Mouse (Mus musculus): ENCODE measurements at regions not wholly inside any gene's neighbourhood (a gene's known extent, or its start where the extent isn't known, plus 50 kb on each side); places are given as distances from the start of the nearest gene placed in this dataset.

- Histone ChIP-seq H3K27me3 (ENCODE audit: control insufficient read depth, insufficient read depth, low read length) (no peaks in the 10 kb centered on the region), H3K36me3 (replicated peaks; ENCODE audit: control insufficient read depth, insufficient read depth, low read depth, low read length) (no peaks in the 10 kb centered on the region), H3K9me3 (replicated peaks; ENCODE audit: control insufficient read depth, low read length) (no peaks in the 10 kb centered on the region), H3K9ac (replicated peaks; ENCODE audit: low read length) (no peak overlapping the region), H3K4me3 (ENCODE audit: low read depth, low read length) (no peak overlapping the region), H3K4me2 (ENCODE audit: low read depth, low read length) (no peak overlapping the region), H3K27ac (replicated peaks; ENCODE audit: low read depth, low read length) (no peak overlapping the region), H3K4me1 (ENCODE audit: control insufficient read depth, insufficient read depth, low read length) (no peaks in the 10 kb centered on the region)
- 83% methylated on average over 2 of the region's 2 CpGs for WGBS
- DNase-seq (ENCODE audit: low spot score) (no peak), ATAC-seq (replicated peaks; ENCODE audit: insufficient number of reproducible peaks, low FRiP score, low TSS enrichment, low read depth) (no peak)
These were observed 158.0 kb upstream of the Ndst3 start for GRCm38 (mm10) chr3:123848663-123849062.

- Histone ChIP-seq H3K27me3 (ENCODE audit: control insufficient read depth, insufficient read depth, low read length) (no peaks in the 10 kb centered on the region), H3K9ac (replicated peaks; ENCODE audit: low read length) (no peak overlapping the region), H3K4me3 (ENCODE audit: low read depth, low read length) (no peak overlapping the region), H3K4me2 (ENCODE audit: low read depth, low read length) (no peak overlapping the region), H3K9me3 (replicated peaks; ENCODE audit: control insufficient read depth, low read length) (no peaks in the 10 kb centered on the region), H3K27ac (replicated peaks; ENCODE audit: low read depth, low read length) (no peak overlapping the region), H3K4me1 (ENCODE audit: control insufficient read depth, insufficient read depth, low read length) (no peaks in the 10 kb centered on the region), H3K36me3 (replicated peaks; ENCODE audit: control insufficient read depth, insufficient read depth, low read depth, low read length) (no peaks in the 10 kb centered on the region)
- no peak for ATAC-seq (replicated peaks; ENCODE audit: insufficient number of reproducible peaks, low FRiP score, low TSS enrichment, low read depth)
- 76% methylated on average over 3 of the region's 3 CpGs for WGBS
- DNase-seq (ENCODE audit: low spot score): no peak
These were observed 162.2 kb upstream of the Ndst3 start for GRCm38 (mm10) chr3:123852889-123853288.

- 90% methylated on average over 2 of the region's 2 CpGs for WGBS
- ATAC-seq (replicated peaks; ENCODE audit: insufficient number of reproducible peaks, low FRiP score, low TSS enrichment, low read depth): no peak
- no peak overlapping the region for H3K27ac ChIP-seq (replicated peaks; ENCODE audit: low read depth, low read length)
These were observed 183.1 kb upstream of the Ndst3 start for GRCm38 (mm10) chr3:123873709-123874108.

GRCm38 (mm10) chr3:123893691-123894090 is 203.0 kb upstream of the Ndst3 start:
- Histone ChIP-seq H3K4me1 (ENCODE audit: control insufficient read depth, insufficient read depth, low read length) (no peaks in the 10 kb centered on the region), H3K4me3 (ENCODE audit: low read depth, low read length) (no peak overlapping the region), H3K4me2 (ENCODE audit: low read depth, low read length) (no peak overlapping the region), H3K27me3 (ENCODE audit: control insufficient read depth, insufficient read depth, low read length) (no peaks in the 10 kb centered on the region), H3K9ac (replicated peaks; ENCODE audit: low read length) (no peak overlapping the region), H3K9me3 (replicated peaks; ENCODE audit: control insufficient read depth, low read length) (no peaks in the 10 kb centered on the region), H3K36me3 (replicated peaks; ENCODE audit: control insufficient read depth, insufficient read depth, low read depth, low read length) (no peaks in the 10 kb centered on the region), H3K27ac (replicated peaks; ENCODE audit: low read depth, low read length) (no peak overlapping the region)
- DNase-seq (ENCODE audit: low spot score) (peak; percentile 5), ATAC-seq (replicated peaks; ENCODE audit: insufficient number of reproducible peaks, low FRiP score, low TSS enrichment, low read depth) (no peak)
- WGBS: 37% methylated on average over 3 of the region's 3 CpGs

More at GRCm38 (mm10) chr3:123873709-123874108, 183.1 kb upstream of the Ndst3 start:
- Histone ChIP-seq H3K9me3 (replicated peaks; ENCODE audit: control insufficient read depth, low read length) (no peaks in the 10 kb centered on the region), H3K4me3 (ENCODE audit: low read depth, low read length) (no peak overlapping the region), H3K36me3 (replicated peaks; ENCODE audit: control insufficient read depth, insufficient read depth, low read depth, low read length) (no peaks in the 10 kb centered on the region), H3K4me2 (ENCODE audit: low read depth, low read length) (no peak overlapping the region), H3K4me1 (ENCODE audit: control insufficient read depth, insufficient read depth, low read length) (no peaks in the 10 kb centered on the region), H3K9ac (replicated peaks; ENCODE audit: low read length) (no peak overlapping the region), H3K27me3 (ENCODE audit: control insufficient read depth, insufficient read depth, low read length) (no peaks in the 10 kb centered on the region)
- no peak for DNase-seq (ENCODE audit: low spot score)

- Histone ChIP-seq H3K4me2 (ENCODE audit: low read depth, low read length) (no peak overlapping the region), H3K9ac (replicated peaks; ENCODE audit: low read length) (no peak overlapping the region), H3K27ac (replicated peaks; ENCODE audit: low read depth, low read length) (no peak overlapping the region), H3K36me3 (replicated peaks; ENCODE audit: control insufficient read depth, insufficient read depth, low read depth, low read length) (no peaks in the 10 kb centered on the region), H3K4me1 (ENCODE audit: control insufficient read depth, insufficient read depth, low read length) (no peaks in the 10 kb centered on the region), H3K4me3 (ENCODE audit: low read depth, low read length) (no peak overlapping the region), H3K27me3 (ENCODE audit: control insufficient read depth, insufficient read depth, low read length) (no peaks in the 10 kb centered on the region), H3K9me3 (replicated peaks; ENCODE audit: control insufficient read depth, low read length) (no peaks in the 10 kb centered on the region)
- no peak for ATAC-seq (replicated peaks; ENCODE audit: insufficient number of reproducible peaks, low FRiP score, low TSS enrichment, low read depth)
- no peak for DNase-seq (ENCODE audit: low spot score)
- 33% methylated on average over 9 of the region's 9 CpGs for WGBS
These were observed 215.5 kb upstream of the Ndst3 start for GRCm38 (mm10) chr3:123905928-123906721.

GRCm38 (mm10) chr3:123918140-123918539 is 227.5 kb upstream of the Ndst3 start:
- Histone ChIP-seq H3K4me3 (ENCODE audit: low read depth, low read length) (no peak overlapping the region), H3K4me1 (ENCODE audit: control insufficient read depth, insufficient read depth, low read length) (no peaks in the 10 kb centered on the region), H3K4me2 (ENCODE audit: low read depth, low read length) (no peak overlapping the region), H3K27me3 (ENCODE audit: control insufficient read depth, insufficient read depth, low read length) (no peaks in the 10 kb centered on the region), H3K27ac (replicated peaks; ENCODE audit: low read depth, low read length) (no peak overlapping the region), H3K9ac (replicated peaks; ENCODE audit: low read length) (no peak overlapping the region), H3K36me3 (replicated peaks; ENCODE audit: control insufficient read depth, insufficient read depth, low read depth, low read length) (no peaks in the 10 kb centered on the region), H3K9me3 (replicated peaks; ENCODE audit: control insufficient read depth, low read length) (no peaks in the 10 kb centered on the region)
- WGBS: 66% methylated on average over 3 of the region's 3 CpGs
- DNase-seq (ENCODE audit: low spot score) (no peak), ATAC-seq (replicated peaks; ENCODE audit: insufficient number of reproducible peaks, low FRiP score, low TSS enrichment, low read depth) (no peak)

- no peaks in the 10 kb centered on the region for H3K9me3 ChIP-seq (replicated peaks; ENCODE audit: control insufficient read depth, low read length)
- no peak for ATAC-seq (replicated peaks; ENCODE audit: insufficient number of reproducible peaks, low FRiP score, low TSS enrichment, low read depth)
- 80% methylated on average over 6 of the region's 6 CpGs for WGBS
- H3K27me3 ChIP-seq (ENCODE audit: control insufficient read depth, insufficient read depth, low read length): no peaks in the 10 kb centered on the region
- no peak overlapping the region for H3K27ac ChIP-seq (replicated peaks; ENCODE audit: low read depth, low read length)
- no peak overlapping the region for H3K9ac ChIP-seq (replicated peaks; ENCODE audit: low read length)
- DNase-seq (ENCODE audit: low spot score): no peak
- H3K4me2 ChIP-seq (ENCODE audit: low read depth, low read length): no peak overlapping the region
- no peaks in the 10 kb centered on the region for H3K4me1 ChIP-seq (ENCODE audit: control insufficient read depth, insufficient read depth, low read length)
- no peaks in the 10 kb centered on the region for H3K36me3 ChIP-seq (replicated peaks; ENCODE audit: control insufficient read depth, insufficient read depth, low read depth, low read length)
- H3K4me3 ChIP-seq (ENCODE audit: low read depth, low read length): no peak overlapping the region
These were observed 261.5 kb upstream of the Ndst3 start for GRCm38 (mm10) chr3:123952121-123952520.

GRCm38 (mm10) chr3:123967373-123967772 is 276.7 kb upstream of the Ndst3 start:
- DNase-seq (ENCODE audit: low spot score) (no peak), ATAC-seq (replicated peaks; ENCODE audit: insufficient number of reproducible peaks, low FRiP score, low TSS enrichment, low read depth) (no peak)
- Histone ChIP-seq H3K27ac (replicated peaks; ENCODE audit: low read depth, low read length) (no peak overlapping the region), H3K4me2 (ENCODE audit: low read depth, low read length) (no peak overlapping the region), H3K4me3 (ENCODE audit: low read depth, low read length) (no peak overlapping the region), H3K9me3 (replicated peaks; ENCODE audit: control insufficient read depth, low read length) (no peaks in the 10 kb centered on the region), H3K36me3 (replicated peaks; ENCODE audit: control insufficient read depth, insufficient read depth, low read depth, low read length) (no peaks in the 10 kb centered on the region), H3K27me3 (ENCODE audit: control insufficient read depth, insufficient read depth, low read length) (no peaks in the 10 kb centered on the region), H3K9ac (replicated peaks; ENCODE audit: low read length) (no peak overlapping the region), H3K4me1 (ENCODE audit: control insufficient read depth, insufficient read depth, low read length) (no peaks in the 10 kb centered on the region)
- whole genome bisulfite sequencing: 90% methylated on average over 3 of the region's 3 CpGs

All from embryonic facial prominence, embryonic 11.5 days (tissue).